Mouse (Mus musculus) thymus, adult 2 months (tissue): ENCODE results near the gene Fanca.

Experiments used
- CTCF ChIP-seq: fragments of 200-500 bp; IDR thresholded peaks from 2 replicates; pipeline ENCODE4 v1.5.1; 2012; ENCODE audit warnings: mild to moderate bottlenecking, control low read depth, low read length, moderate library complexity, borderline replicate concordance; ENCODE audit not compliant: control insufficient read depth, poor library complexity, insufficient read depth; ENCODE audit errors: extremely low read depth
- POLR2A ChIP-seq: fragments of 200-500 bp; IDR thresholded peaks from 2 replicates; pipeline ENCODE4 v1.6.1; 2012; ENCODE audit warnings: mild to moderate bottlenecking, low read length, control low read depth, moderate library complexity; ENCODE audit not compliant: control insufficient read depth, poor library complexity, insufficient read depth; ENCODE audit errors: extremely low read depth

DNA sequence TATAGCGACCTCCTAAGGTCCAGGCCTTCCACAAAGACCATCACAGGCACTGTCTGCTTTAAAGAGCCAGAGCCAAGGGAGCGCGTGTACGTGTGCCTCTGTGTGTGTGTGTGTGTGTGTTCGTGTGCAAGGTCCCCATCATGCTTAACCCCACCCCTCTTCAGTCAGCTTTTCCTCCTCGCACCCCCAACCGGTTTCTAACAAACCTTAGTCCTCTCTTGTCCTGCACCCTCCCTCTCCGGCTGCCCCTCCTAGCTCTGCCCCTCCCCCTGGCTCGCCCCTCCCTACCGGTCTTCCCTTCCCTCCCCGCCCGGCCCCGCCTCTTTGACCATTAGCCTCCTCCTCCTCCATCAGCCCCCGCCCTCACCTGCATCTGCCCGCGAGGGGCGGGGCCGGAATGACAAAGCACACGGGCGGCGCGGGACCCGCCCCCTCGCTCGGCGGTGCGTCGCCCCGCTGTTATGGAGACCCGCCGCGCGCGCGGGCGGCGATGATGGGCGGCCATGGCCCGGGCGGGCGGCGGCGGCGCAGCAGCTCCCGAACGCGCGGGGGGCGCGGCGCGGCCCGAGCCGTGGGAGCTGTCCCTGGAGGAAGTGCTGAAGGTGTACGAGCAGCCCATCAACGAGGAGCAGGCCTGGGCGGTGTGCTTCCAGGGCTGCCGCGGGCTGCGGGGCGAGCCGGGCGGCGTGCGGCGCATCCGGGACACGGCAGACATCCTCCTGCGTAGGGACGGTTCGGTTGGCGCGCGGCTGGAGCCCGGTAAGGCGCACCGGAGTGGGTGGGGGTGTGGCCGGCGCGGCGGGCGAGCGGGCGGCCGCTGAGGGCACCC, 14.1 kb upstream of the Fanca start, which contains the start of gene Spire2:
- TF ChIP-seq POLR2A (0 out of 2 replicates have a peak, but pooled peaks have one; percentile 20), CTCF (0 out of 2 replicates have a peak, but pooled peaks have one; percentile 46)
